Mouse (Mus musculus) heart, postnatal 0 days (tissue): Measurements from ENCODE around the gene Asic2. TPM values are rescaled to one million over a fixed set of nuclear protein-coding genes. Genes with fewer than 3 reads are reported as not detected.

Source experiments
- ATAC-seq: fragments of 200-750 bp; cut with Nextera tagmentation; 2 replicates; pipeline ENCODE4 v1.8.0; 2017; ENCODE audit warnings: low read depth, moderate number of reproducible peaks, moderate library complexity; ENCODE audit not compliant: insufficient read depth
- DNase-seq: peaks from one replicate; pipeline ENCODE4 v3.0.0-alpha.2; 2016; ENCODE audit warnings: low spot score
- H3K27ac ChIP-seq: fragments of 300-500 bp; sonication (generic); 2 replicates; pipeline ENCODE4 v1.5.1; 2014; ENCODE audit warnings: low read depth, mild to moderate bottlenecking
- H3K27me3 ChIP-seq: fragments of 300-500 bp; sonication (generic); 2 replicates; pipeline ENCODE4 v1.6.1; 2014; ENCODE audit warnings: low read length, mixed read lengths; ENCODE audit not compliant: control insufficient read depth, insufficient read depth
- H3K36me3 ChIP-seq: fragments of 300-500 bp; sonication (generic); replicated peaks from 2 replicates; pipeline ENCODE4 v1.6.1; 2014; ENCODE audit warnings: low read length, mixed read lengths; ENCODE audit not compliant: control insufficient read depth, insufficient read depth
- H3K4me1 ChIP-seq: fragments of 300-500 bp; sonication (generic); 2 replicates; pipeline ENCODE4 v1.6.1; 2014; ENCODE audit warnings: antibody characterized with exemption; ENCODE audit not compliant: control insufficient read depth, insufficient read depth
- H3K4me2 ChIP-seq: fragments of 300-500 bp; sonication (generic); 2 replicates; pipeline ENCODE4 v1.6.1; 2014; ENCODE audit warnings: low read depth, mild to moderate bottlenecking, low read length, moderate library complexity
- H3K4me3 ChIP-seq: fragments of 300-500 bp; sonication (generic); 2 replicates; pipeline ENCODE4 v1.5.1; 2014; ENCODE audit warnings: low read depth, low read length
- H3K9ac ChIP-seq: fragments of 300-500 bp; sonication (generic); replicated peaks from 2 replicates; pipeline ENCODE4 v1.6.1; 2014; ENCODE audit warnings: low read depth, low read length, mixed read lengths
- H3K9me3 ChIP-seq: fragments of 300-500 bp; sonication (generic); replicated peaks from 2 replicates; pipeline ENCODE4 v1.6.1; 2016; ENCODE audit warnings: low read length; ENCODE audit not compliant: control insufficient read depth
- CTCF ChIP-seq: IDR thresholded peaks from 2 replicates; pipeline ENCODE4 v1.5.1; 2016; ENCODE audit warnings: antibody characterized with exemption, control low read depth, low read depth
- EP300 ChIP-seq: IDR thresholded peaks from 2 replicates; pipeline ENCODE4 v1.6.1; 2016; ENCODE audit warnings: antibody characterized with exemption, low read depth
- WGBS: fragments of 180-500 bp; shearing (Covaris S2); extraction: QIAGEN DNeasy Blood & Tissue Kit; methylation state at CpG from one replicate; pipeline ENCODE4 v1.1.7; 2014; 5-methylcytosine and 5-hydroxymethylcytosine counted together
- polyA plus RNA-seq: library from polyadenylated mRNA; unstranded; fragments of >200 nt; fragmentation: Nextera tagmentation; extraction: Ambion mirVana; gene quantifications from 2 replicates; pipeline ENCODE4 v1.2.1, GENCODE M21; 2015
- total RNA-seq: library from RNA; depleted of rRNA; stranded (reverse); fragments of >200 nt; gene quantifications from 2 replicates; pipeline ENCODE4 v1.2.3, GENCODE M21; 2014; ENCODE audit warnings: low replicate concordance

The Asic2 gene
- total and polyA plus RNA-seq, 2 experiments from 2014 or later, result not detected

GRCm38 (mm10) chr11:81080076-81080805 is 888.0 kb downstream of the Asic2 start:
- H3K4me1 ChIP-seq, result no peaks in the 10 kb centered on the region
- DNase-seq (no peak), ATAC-seq (no peak)
- H3K4me3 ChIP-seq, result no peak overlapping the region
- WGBS, result 27% methylated on average over 11 of the region's 11 CpGs
- no peak overlapping the region for H3K27ac ChIP-seq
- TF ChIP-seq EP300, result no peak
- H3K36me3 ChIP-seq, result no peaks in the 10 kb centered on the region
- H3K9ac ChIP-seq, result no peak overlapping the region
- H3K9me3 ChIP-seq, result no peaks in the 10 kb centered on the region
- no peak overlapping the region for H3K4me2 ChIP-seq
- H3K27me3 ChIP-seq, result no peaks in the 10 kb centered on the region

- DNase-seq, result no peak
- no peak for TF ChIP-seq EP300
- TF ChIP-seq CTCF, result no peak
- ATAC-seq, result no peak
Observed at GRCm38 (mm10) chr11:81079237-81079636, 889.0 kb downstream of the Asic2 start.

GRCm38 (mm10) chr11:81071836-81072235 is 896.4 kb downstream of the Asic2 start:
- WGBS, result 68% methylated on average over 4 of the region's 4 CpGs
- ATAC-seq (no peak), DNase-seq (no peak)
- no peaks in the 10 kb centered on the region for H3K36me3 ChIP-seq
- H3K4me1 ChIP-seq, result no peaks in the 10 kb centered on the region
- H3K9ac ChIP-seq, result no peak overlapping the region
- no peak overlapping the region for H3K4me3 ChIP-seq
- no peak overlapping the region for H3K4me2 ChIP-seq
- TF ChIP-seq EP300 (no peak), CTCF (no peak)
- no peak overlapping the region for H3K27ac ChIP-seq
- H3K9me3 ChIP-seq, result no peaks in the 10 kb centered on the region
- H3K27me3 ChIP-seq, result no peaks in the 10 kb centered on the region

More at GRCm38 (mm10) chr11:81079237-81079636, 889.0 kb downstream of the Asic2 start:
- Histone ChIP-seq H3K4me1 (no peaks in the 10 kb centered on the region), H3K4me2 (no peak overlapping the region), H3K4me3 (no peak overlapping the region), H3K9me3 (no peaks in the 10 kb centered on the region), H3K27me3 (no peaks in the 10 kb centered on the region), H3K36me3 (no peaks in the 10 kb centered on the region), H3K9ac (no peak overlapping the region), H3K27ac (no peak overlapping the region)
- 46% methylated on average over 3 of the region's 3 CpGs for WGBS

- no peak overlapping the region for H3K4me3 ChIP-seq
- TF ChIP-seq EP300 (no peak), CTCF (no peak)
- no peak overlapping the region for H3K4me2 ChIP-seq
- H3K9ac ChIP-seq, result no peak overlapping the region
- no peaks in the 10 kb centered on the region for H3K36me3 ChIP-seq
- no peaks in the 10 kb centered on the region for H3K9me3 ChIP-seq
- DNase-seq, result no peak
- H3K27ac ChIP-seq, result no peak overlapping the region
- no peaks in the 10 kb centered on the region for H3K4me1 ChIP-seq
- WGBS, result 47% methylated on average over 11 of the region's 11 CpGs
- H3K27me3 ChIP-seq, result no peaks in the 10 kb centered on the region
- no peak for ATAC-seq
Observed at GRCm38 (mm10) chr11:81065386-81065785, 902.9 kb downstream of the Asic2 start.

GRCm38 (mm10) chr11:81064006-81064405 is 904.3 kb downstream of the Asic2 start:
- no peak overlapping the region for H3K9ac ChIP-seq
- no peak overlapping the region for H3K4me2 ChIP-seq
- no peaks in the 10 kb centered on the region for H3K36me3 ChIP-seq
- H3K27me3 ChIP-seq, result no peaks in the 10 kb centered on the region
- 71% methylated on average over 2 of the region's 2 CpGs for WGBS
- no peak overlapping the region for H3K4me3 ChIP-seq
- no peak overlapping the region for H3K27ac ChIP-seq
- TF ChIP-seq EP300 (no peak), CTCF (no peak)
- DNase-seq, result no peak
- ATAC-seq, result no peak
- H3K9me3 ChIP-seq, result no peaks in the 10 kb centered on the region
- no peaks in the 10 kb centered on the region for H3K4me1 ChIP-seq

DNA sequence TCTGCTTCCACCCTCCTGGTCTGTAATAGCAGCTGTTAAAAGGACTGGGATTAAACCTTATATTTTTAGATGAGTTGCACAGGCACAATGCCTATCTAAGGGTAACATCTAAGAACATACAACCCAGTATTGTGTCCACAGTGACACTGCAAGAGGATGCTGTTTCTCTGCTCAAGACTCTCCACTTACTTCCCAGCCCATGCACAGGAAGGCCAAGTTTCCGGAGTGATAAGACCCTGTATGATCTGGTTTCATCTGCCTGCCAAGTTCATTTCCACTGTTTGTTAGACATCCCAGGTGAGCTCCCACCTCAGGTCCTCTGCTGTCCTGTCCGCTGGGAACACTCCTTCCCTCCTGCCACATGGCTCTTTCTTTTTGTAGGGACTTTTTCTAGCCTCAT is 908.2 kb downstream of the Asic2 start:
- Histone ChIP-seq H3K4me2 (no peak overlapping the region), H3K36me3 (no peaks in the 10 kb centered on the region), H3K9ac (no peak overlapping the region), H3K27ac (no peak overlapping the region), H3K9me3 (no peaks in the 10 kb centered on the region), H3K4me1 (0 out of 2 replicates have a peak, but pooled peaks cover 4% of the 10 kb centered on the region), H3K4me3 (no peak overlapping the region), H3K27me3 (no peaks in the 10 kb centered on the region)
- 63% methylated on average over 2 of the region's 2 CpGs for WGBS
- ATAC-seq (no peak), DNase-seq (no peak)
- TF ChIP-seq CTCF (no peak), EP300 (no peak)
